In genomic region chr12:32826971-32827370, GRCm38 (mm10) we compare ENCODE assay signal across 10 mouse cellular contexts. TPM values are rescaled to one million over a fixed set of nuclear protein-coding genes. Genes with fewer than 3 reads are reported as not detected.
DNase-seq lines count a peak whose midpoint lies in the region; ATAC-seq and TF ChIP-seq lines count a peak whose summit lies in the region.
"Had no signal": no experiment of that assay in that cellular context is flagged by ENCODE, and none has a peak within 500 bp of the region (broad histone marks: within the 10 kb centered on the region; RNA-seq: fewer than 3 reads in every experiment).

No protein-coding gene starts in this region.

- H3K9ac ChIP-seq in kidney, postnatal 0 days (ENCODE audit: low read depth, low read length) = no peak overlapping the region
- H3K9ac ChIP-seq: embryonic facial prominence, embryonic 15.5 days; liver, embryonic 15.5 days had no signal

- no peak overlapping the region for H3K4me2 ChIP-seq in kidney, postnatal 0 days (ENCODE audit: low read length)
- H3K4me2 ChIP-seq: embryonic facial prominence, embryonic 15.5 days; liver, embryonic 15.5 days had no signal

- H3K9me3 ChIP-seq in kidney, postnatal 0 days (replicated peaks; ENCODE audit: low read length) = no peaks in the 10 kb centered on the region
- H3K9me3 ChIP-seq: embryonic facial prominence, embryonic 15.5 days; liver, embryonic 15.5 days had no signal

- 0 out of 2 replicates have a peak, but pooled peaks have one; percentile 65 for ATAC-seq in kidney, postnatal 0 days (replicated peaks; ENCODE audit: low FRiP score, low read depth)

- peaks cover 5% of the 10 kb centered on the region; the same call in 1 of the 2 replicates for H3K36me3 ChIP-seq in kidney, postnatal 0 days (ENCODE audit: insufficient read depth, low read length)
- H3K36me3 ChIP-seq: embryonic facial prominence, embryonic 15.5 days; liver, embryonic 15.5 days had no signal

- 0 out of 2 replicates have a peak, but pooled peaks cover 6% of the 10 kb centered on the region for H3K4me1 ChIP-seq in kidney, postnatal 0 days (replicated peaks; ENCODE audit: insufficient read depth, low read length)
- H3K4me1 ChIP-seq: embryonic facial prominence, embryonic 15.5 days had no signal

- peak; percentile 85 for TF ChIP-seq CTCF in kidney, postnatal 0 days (IDR thresholded peaks at IDR 0.05; ENCODE audit: low read depth)

- WGBS in kidney, postnatal 0 days = 20% methylated on average over 3 of the region's 3 CpGs

- DNase-seq in heart, adult 8-10 months (ENCODE audit: low spot score) = peak; percentile 48
- no peak for DNase-seq in heart, adult 9 months (ENCODE audit: low spot score in 2 of 2)
- DNase-seq in urinary bladder, postnatal 25 days (ENCODE audit: low spot score) = peak; percentile 45
- no peak for DNase-seq in urinary bladder, adult 2 months (ENCODE audit: low spot score)
- DNase-seq in c-Kit-positive CD71-positive TER-119-positive erythroid progenitor cells, embryonic 14.5 days (ENCODE audit: low spot score) = peak; percentile 50
- peak; percentile 68 for DNase-seq in kidney, postnatal 0 days (ENCODE audit: low spot score)
- DNase-seq in mesoderm, embryonic 11.5 days (ENCODE audit: low read depth, low spot score) = peak; percentile 22
- DNase-seq in thymus, postnatal 25 days = peak; percentile 72

- H3K4me3 ChIP-seq in kidney, postnatal 0 days (replicated peaks; ENCODE audit: low read depth, low read length) = no peak overlapping the region
- H3K4me3 ChIP-seq: embryonic facial prominence, embryonic 15.5 days; liver, embryonic 15.5 days had no signal

- H3K27me3 ChIP-seq in kidney, postnatal 0 days (ENCODE audit: insufficient read depth, low read length) = no peaks in the 10 kb centered on the region
- H3K27me3 ChIP-seq: embryonic facial prominence, embryonic 15.5 days; liver, embryonic 15.5 days had no signal

- H3K27ac ChIP-seq in kidney, postnatal 0 days = no peak overlapping the region
- H3K27ac ChIP-seq: embryonic facial prominence, embryonic 15.5 days; liver, embryonic 15.5 days had no signal

RNA-seq across cellular contexts. Expression of gene Nampt, which starts 7.6 kb away (rescaled TPM):
- 100 to 1,000 TPM; 154 to 156 (median 155) TPM for total RNA-seq in heart, adult 8-10 months (2022)
- polyA plus RNA-seq in urinary bladder, adult 2 months (2012; rRNA removed) = 40.7 and 43.7 TPM in 2 replicates
- 25.8 and 26.8 TPM in 2 replicates for polyA plus RNA-seq in kidney, postnatal 0 days (2015; fragmentation: Nextera tagmentation; extraction: Ambion mirVana)

Comparison
In these comparisons a context has a peak if more than half of its experiments do, and no peak if none do; other contexts are left out.
1. DNase-seq: peak in heart, adult 8-10 months (single experiment), urinary bladder, postnatal 25 days (single experiment), c-Kit-positive CD71-positive TER-119-positive erythroid progenitor cells, embryonic 14.5 days (single experiment), kidney, postnatal 0 days (single experiment), mesoderm, embryonic 11.5 days (single experiment) and thymus, postnatal 25 days (single experiment); none in heart, adult 9 months (0 of 2) and urinary bladder, adult 2 months (single experiment).